Mouse (Mus musculus) T-cell, adult 2 months (primary cell): ENCODE measurements around the gene Pm20d1.

Experiments
- DNase-seq: peaks from one replicate; pipeline ENCODE4 v3.0.0; 2022; ENCODE audit warnings: low spot score

Gene Pm20d1

DNA sequence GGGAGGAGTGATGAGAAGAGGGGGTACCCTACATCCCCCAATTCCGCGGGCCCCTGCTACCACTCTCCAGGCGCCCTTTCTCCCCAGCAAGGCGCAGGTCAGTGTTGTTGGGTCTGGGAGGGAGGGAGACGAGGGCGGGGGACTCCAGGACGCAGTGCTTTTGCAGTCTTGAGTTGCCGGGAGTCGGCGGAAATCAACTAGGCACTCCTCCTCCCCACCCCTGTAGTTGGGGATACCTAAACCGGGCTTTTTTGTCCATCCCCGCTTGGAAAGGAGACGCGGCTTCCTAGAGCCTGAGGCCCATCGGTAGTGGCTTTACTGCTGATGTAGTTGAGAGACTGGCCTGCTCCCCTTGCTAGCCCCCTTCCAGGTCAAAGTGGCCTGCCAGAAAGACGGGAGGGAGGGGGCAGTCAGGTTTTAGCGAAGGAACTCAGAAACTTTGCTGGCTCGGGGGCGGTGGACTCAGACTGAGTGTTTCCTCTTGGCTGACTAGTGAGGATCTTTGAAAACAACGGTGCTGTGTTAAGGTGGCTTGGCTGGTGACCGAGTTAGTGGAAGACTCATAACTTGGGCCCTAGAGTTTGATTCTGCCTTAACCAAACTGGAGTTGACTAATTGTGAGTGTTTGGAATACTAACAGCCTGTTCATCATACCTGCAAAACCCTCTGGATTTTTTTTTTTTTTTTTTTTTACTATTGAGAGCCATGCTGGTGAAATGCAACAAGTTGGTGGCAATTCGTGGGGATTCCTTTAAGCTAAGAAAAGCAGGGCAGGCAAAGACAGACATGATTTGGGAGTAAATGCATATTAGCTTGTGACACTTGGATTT lies 31.3 kb downstream of the Pm20d1 start:
- DNase-seq: peak; percentile 33

DNA sequence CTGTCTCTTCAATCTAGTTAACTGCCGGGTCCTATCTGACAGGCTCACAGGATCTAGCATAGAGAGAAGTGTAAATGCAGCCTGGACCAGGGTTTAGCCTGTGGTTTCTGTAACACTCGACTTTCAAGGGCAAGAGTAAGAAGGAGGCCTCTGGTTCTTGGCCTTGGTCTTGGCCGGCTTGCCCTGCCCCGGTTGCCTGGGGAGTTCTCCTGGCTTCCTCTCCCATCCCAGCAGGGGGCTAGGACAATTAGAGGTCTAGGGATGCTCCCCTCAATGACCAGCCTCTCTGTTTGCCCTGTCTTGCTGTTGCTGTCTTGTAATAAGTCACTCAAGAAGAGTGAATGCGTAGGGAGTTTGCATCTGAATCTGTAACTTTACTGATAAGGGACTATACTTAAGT lies 32.1 kb downstream of the Pm20d1 start:
- no peak for DNase-seq

DNA sequence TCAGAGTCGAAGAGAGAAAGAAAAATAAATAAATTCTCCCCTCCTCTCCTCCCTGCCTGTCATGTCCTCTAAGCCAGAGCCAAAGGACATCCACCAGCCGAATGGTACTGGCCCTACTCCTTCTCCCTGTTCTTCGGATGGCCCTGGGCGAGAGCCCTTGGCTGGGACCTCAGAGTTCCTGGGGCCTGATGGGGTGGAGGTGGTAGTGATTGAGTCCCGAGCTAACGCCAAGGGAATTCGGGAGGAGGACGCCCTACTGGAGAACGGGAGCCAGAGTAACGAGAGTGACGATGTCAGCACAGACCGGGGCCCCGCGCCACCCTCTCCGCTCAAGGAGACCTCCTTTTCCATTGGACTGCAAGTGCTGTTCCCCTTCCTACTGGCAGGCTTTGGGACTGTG lies 33.4 kb downstream of the Pm20d1 start:
- DNase-seq: no peak

DNA sequence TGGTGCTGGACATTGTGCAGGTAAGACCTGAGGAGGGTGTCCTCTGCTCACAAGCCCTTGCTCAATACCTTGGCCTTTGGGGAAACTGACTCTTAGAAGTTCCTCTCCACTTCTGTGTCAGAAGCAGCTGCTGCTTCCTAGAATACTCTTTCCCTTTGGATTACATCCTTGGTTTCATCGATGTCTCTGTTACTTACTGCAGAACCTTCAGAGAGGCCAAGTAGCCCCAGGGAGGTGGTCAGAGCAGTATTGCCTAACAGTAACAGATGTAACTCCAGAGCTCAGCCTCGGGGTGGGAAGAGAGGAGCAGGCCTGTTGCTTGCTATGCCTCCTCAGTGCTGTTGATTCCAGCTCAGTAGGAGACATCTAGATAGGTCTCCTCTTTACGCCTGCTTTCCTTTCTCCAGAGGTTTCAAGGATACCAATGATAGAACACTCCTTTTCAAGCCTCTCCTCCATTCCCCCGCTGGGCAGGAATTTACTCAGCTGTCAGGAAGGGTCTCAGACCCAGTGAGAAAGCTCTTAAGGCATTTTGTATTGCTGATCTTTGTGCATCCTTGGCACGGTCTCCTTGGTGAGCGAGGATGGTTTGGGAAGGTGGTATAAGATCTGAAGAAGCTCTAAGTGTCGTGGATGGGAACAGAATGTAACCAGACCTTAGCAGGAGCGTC lies 33.9 kb downstream of the Pm20d1 start:
- DNase-seq: no peak

DNA sequence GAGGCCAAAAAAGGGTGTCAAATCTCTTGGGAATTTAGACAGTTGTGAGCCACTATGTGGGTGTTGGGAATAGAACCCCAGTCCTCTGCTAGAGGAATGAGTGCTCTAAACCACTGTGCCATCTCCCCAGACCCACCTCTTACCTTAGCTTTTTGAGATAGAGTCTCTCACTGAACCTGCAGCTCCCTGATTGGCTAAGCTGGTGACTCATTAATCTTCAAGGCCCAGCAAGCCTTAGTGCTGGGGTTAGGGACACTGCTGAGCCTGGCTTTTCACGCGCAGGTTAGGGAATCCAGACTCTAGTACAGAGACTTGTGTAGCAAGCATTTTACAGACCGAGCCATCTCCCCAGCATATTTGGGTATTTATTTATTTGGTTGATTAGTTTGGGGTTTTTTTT lies 39.9 kb downstream of the Pm20d1 start:
- no peak for DNase-seq

DNA sequence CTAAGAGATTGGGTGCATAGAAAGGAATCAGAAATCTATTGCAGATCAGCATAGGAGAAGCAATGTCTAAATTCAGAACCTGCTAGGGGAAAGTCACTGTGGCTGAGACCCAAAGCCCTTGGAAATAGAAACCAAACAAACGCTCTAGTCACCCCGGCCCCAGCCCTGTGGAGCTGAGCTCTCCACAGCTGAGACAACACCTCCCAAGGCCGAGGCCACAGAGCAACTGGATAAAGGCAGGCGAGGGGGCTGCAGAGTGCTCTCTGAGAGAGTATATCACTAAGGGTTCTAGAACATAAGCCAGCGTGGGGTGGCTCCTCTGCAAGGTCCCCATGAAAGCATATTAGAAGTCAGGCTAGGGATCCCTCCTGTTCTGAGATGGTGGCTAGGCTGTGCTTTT lies 41.4 kb downstream of the Pm20d1 start:
- DNase-seq: no peak

DNA sequence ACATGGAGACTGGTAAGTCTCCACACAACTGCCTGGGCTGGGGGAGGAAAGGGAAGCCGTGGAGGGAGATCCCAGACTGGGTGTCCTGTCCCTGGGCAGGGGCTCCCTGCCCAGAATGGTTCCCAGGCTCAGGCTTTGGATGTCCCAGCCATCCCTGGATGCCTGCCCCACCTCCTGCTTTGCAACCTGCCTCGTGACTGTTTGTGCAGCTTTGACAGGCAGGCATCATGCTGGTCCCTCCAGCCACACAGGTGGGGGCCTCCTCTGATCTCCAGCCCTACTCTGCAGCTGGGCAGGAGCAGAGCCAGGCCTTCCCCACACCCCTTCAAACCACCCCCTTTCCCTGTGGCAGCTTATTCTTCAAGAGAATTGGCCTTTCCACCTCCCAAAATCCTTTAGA lies 42.1 kb downstream of the Pm20d1 start:
- DNase-seq: no peak

DNA sequence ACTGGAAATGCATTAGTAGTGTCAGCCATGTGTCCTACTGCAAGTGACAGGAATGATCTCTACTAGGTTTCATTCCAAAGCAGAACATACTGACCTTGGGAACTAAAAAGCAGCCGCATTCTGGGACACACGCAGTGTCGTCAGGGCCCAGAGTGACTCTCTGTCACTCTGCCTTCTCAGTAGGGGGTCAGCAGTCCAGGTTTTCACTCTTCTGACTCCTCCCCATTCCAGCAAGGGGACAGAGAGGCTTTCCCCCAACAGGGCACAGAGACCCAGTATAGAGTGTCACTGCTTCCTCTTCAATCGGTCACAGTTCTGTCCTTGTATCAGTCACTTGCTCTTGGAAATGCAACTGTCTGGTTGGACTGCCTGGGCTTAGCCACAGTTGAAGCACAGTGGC lies 45.0 kb downstream of the Pm20d1 start:
- no peak for DNase-seq

DNA sequence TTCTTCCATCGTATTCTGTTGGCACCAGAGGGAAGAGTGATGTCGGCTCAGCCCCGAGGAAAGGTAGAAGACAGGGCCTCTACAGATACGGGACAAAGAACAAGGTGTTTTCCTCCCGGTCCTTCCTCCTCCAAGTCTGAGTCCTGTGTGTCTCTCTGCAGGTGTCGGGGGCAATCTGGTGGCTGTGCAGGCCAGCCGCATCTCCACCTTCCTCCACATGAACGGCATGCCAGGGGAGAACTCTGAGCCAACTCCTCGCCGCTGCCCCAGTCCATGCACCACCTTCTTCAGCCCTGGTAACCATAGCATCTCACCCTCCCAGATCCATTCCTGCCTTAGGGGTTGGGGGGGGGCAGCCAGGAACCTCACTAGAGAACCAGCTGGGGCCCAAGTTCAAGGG lies 46.6 kb downstream of the Pm20d1 start:
- no peak for DNase-seq

DNA sequence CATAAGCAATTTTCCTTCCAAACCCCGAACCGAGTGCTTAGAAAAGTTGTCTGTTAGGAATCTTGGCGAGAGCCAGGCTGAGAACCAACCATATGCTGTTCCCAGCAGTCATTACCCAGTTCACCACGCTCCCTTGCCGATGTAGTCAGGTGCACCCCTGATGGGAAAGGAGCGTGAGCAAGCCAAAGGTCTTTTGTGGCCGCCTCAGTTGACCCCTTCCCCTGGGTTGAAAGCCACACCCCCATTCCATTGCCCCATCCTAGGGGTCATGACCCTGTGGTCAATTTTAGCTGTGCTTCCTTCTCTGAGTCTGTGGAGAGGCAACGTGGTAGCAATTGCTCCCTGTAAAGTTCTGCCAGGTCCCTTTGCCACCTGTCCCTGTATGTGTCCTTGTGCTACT lies 47.7 kb downstream of the Pm20d1 start:
- no peak for DNase-seq

DNA sequence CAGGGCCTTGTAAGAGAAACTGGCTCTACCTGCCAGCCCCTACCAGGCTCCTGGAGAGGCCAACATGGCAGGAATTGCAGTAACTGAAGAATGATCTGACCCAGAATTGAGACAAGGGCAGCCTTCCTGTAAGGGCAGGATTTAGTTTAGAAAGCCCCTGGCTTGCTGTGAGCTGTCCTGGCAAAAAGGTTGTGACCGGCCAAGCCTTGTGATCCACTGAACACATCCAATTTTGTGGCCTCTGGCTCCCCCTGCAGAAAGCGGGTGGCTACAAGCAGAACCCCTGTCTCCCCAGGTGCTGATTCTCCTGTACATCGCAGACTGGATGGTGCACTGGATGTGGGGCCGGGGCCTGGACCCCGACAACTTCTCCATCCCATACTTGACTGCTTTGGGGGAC lies 49.1 kb downstream of the Pm20d1 start:
- peak; percentile 26 for DNase-seq

DNA sequence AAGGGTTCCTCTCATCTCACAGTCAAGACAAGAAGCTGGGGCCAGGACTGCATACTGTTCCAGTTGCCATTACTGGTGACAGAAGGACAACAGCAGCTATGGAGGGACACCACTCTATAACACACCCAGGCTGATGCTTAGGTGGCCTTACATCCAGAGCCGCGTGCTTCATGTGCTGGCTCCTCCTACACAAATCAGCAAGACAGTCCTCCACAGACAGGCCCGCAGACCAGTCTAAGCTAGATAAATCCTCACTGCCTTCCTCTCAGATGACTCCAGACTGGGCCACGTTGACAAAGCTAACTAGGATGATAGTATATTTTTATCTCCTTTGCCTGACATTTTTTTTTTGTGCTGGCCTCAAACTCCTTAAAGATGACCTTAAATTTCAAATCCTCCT lies 64.6 kb downstream of the Pm20d1 start:
- no peak for DNase-seq

DNA sequence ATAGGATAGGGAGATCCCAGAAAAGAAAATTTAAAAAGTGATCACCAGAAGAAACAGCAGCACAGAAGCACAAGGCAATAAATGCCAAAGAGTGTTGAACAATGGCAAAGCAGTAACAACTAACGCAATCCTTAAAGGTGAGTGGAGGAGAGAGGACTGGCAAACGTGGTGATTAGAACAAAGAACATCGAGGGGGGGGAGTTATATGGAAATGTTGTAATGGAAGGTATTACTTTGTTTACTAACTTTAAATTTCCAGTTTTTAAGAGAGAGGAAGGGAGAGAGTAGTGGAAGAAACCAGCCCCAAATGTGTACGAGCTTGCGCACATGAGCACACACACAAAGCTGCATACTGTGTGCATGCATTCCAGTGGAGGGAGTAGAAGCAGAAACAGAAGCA lies 68.4 kb downstream of the Pm20d1 start:
- no peak for DNase-seq

DNA sequence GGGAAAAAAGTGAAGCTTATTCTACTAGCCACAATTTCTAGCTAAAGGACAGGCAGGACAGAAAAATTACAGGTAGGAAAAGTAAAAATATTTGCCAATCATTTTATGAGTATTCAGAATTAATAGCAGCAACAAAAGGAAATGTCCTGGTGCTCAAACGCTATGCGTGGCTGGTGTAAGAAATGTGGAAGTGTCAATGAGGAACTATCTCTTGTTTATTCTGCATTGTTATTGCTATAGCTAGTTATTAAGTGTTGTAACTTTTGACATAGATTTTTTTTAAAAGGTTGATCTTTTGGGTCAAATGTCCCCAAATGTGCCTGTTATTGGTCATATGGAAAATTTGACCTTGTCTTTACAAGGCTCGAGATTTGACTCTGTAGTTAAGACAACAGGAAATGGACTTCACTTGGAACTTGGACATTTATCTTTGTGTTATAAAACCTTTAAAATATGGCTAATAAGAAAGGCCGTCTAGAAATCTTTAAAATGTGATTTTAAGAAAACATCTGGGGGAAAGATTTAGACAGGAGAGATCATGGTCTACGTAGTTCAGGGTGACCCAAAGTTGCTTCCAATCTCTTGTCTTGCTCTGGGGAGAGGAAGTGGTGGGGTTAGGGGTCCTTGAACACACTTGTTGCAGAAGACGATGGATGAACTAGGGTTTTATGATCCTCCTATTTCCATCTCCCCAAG lies 69.3 kb downstream of the Pm20d1 start:
- DNase-seq: no peak

DNA sequence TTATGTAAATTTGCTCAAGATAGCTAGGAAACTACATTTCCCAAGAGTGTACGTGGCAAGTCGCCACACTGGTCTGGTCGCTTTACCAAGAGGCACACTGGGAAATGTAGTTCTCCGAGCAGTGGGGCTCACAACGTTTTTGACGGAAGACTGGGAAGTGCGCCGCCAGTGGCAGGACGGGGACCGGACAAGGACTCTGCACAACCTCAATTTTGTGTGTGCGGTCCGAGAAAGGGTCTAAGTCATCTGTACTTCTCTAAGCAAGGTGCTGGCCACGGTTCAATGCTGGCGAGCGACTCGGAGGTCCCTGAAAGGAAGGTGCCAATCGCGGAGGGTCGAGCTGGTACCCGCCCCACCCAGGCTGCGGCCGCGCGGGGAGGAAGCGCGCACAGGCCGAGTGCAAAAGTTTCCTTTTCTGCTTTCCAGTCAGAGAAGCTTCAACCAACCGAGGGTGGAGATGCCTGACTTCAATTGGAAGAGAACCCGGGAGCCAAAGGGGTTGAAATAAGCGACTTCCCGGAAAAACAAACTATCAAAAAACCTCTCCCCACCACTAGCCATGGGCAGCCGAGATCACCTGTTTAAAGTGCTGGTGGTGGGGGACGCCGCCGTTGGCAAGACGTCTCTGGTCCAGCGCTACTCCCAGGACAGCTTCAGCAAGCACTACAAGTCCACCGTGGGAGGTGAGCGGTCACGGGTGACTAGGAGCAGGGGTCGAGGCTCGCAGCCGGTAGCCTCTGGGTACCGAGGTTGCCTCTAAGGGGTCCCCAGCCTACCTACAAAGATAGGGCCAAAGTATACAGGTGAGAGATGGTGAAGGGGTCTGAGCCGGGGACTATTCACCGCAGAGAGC lies 70.1 kb downstream of the Pm20d1 start, which contains the start of gene Rab29:
Gene Rab29, plus strand, starts transcription at position 132 of the 853 bp plus-strand sequence.
- DNase-seq: peak; percentile 92

DNA sequence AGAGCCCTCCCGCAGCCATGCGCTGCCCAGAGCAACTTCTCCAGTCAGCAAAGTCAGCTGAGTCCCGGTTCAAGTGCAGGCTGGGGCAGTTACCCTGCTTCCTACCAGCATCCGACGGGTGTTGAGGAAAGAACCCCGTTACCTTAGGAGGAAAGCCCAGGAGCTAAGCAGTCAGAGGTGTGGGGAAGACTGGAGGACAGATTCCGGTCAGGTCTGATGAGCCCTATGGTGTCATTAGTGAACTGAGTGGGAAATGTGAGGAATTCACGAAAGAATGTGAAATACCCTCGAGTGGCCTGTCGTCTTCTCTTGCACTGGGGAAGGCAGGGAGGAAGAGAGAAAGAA lies 70.7 kb downstream of the Pm20d1 start:
- DNase-seq: no peak

DNA sequence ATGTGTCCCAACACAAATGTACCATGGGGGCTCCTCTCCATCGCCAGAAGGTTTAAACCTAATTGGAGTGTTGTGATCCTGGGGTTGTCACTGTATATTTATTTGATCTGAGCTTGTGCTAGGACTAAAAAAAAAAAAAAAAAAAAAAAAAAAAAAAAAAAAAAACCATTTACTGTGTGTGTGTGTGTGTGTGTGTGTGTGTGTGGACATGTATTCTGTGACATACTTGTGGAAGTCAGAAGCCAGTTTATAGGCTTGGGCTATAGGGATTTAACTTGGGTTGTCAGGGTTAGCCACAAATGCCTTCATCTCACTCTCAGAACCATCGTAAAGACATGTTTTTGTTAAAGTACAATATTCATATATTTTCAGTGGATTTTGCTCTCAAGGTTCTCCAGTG lies 72.4 kb downstream of the Pm20d1 start:
- DNase-seq: no peak
